Mouse (Mus musculus) limb, embryonic 14.5 days (tissue): ENCODE results near the gene Ralgapa1. TPM values are rescaled to one million over a fixed set of nuclear protein-coding genes. Genes with fewer than 3 reads are reported as not detected.

Source experiments
- ATAC-seq: fragments of 200-750 bp; cut with Nextera tagmentation; 2 replicates; pipeline ENCODE4 v1.8.0; 2017; ENCODE audit warnings: low read depth, moderate number of reproducible peaks, moderate TSS enrichment; ENCODE audit not compliant: low FRiP score
- DNase-seq: peaks from one replicate; pipeline ENCODE4 v3.0.0-alpha.2; 2015; ENCODE audit warnings: low spot score
- H3K27ac ChIP-seq: fragments of 300-500 bp; sonication (generic); replicated peaks from 2 replicates; pipeline ENCODE4 v1.5.1; 2014; ENCODE audit warnings: low read depth, mild to moderate bottlenecking, low read length, moderate library complexity, mixed read lengths
- H3K27me3 ChIP-seq: fragments of 300-500 bp; sonication (generic); 2 replicates; pipeline ENCODE4 v1.6.1; 2014; ENCODE audit warnings: low read length, mixed read lengths; ENCODE audit not compliant: control insufficient read depth, insufficient read depth
- H3K36me3 ChIP-seq: fragments of 300-500 bp; sonication (generic); 2 replicates; pipeline ENCODE4 v1.6.1; 2014; ENCODE audit warnings: mild to moderate bottlenecking, low read length, moderate library complexity, mixed read lengths; ENCODE audit not compliant: control insufficient read depth, insufficient read depth
- H3K4me1 ChIP-seq: fragments of 300-500 bp; sonication (generic); 2 replicates; pipeline ENCODE4 v1.6.1; 2014; ENCODE audit warnings: antibody characterized with exemption, low read length, mixed read lengths; ENCODE audit not compliant: control insufficient read depth, insufficient read depth
- H3K4me2 ChIP-seq: fragments of 300-500 bp; sonication (generic); replicated peaks from 2 replicates; pipeline ENCODE4 v1.6.1; 2014; ENCODE audit warnings: low read depth, mild to moderate bottlenecking, low read length, moderate library complexity; ENCODE audit not compliant: severe bottlenecking
- H3K4me3 ChIP-seq: fragments of 300-500 bp; sonication (generic); replicated peaks from 2 replicates; pipeline ENCODE4 v1.5.1; 2014; ENCODE audit warnings: low read length
- H3K9ac ChIP-seq: fragments of 300-500 bp; sonication (generic); 2 replicates; pipeline ENCODE4 v1.6.1; 2014; ENCODE audit warnings: mild to moderate bottlenecking, low read depth, low read length, moderate library complexity; ENCODE audit not compliant: severe bottlenecking
- H3K9me3 ChIP-seq: fragments of 300-500 bp; sonication (generic); 2 replicates; pipeline ENCODE4 v1.6.1; 2016; ENCODE audit warnings: low read length; ENCODE audit not compliant: control insufficient read depth
- POLR2A ChIP-seq: fragments of 200-500 bp; IDR thresholded peaks from 2 replicates; pipeline ENCODE4 v1.8.0; 2012; ENCODE audit warnings: inconsistent platforms, mild to moderate bottlenecking, moderate library complexity, borderline replicate concordance; ENCODE audit not compliant: insufficient read depth, insufficient read length; ENCODE audit errors: extremely low read depth
- WGBS: fragments of 180-500 bp; shearing (Covaris S2); extraction: QIAGEN DNeasy Blood & Tissue Kit; methylation state at CpG from one replicate; pipeline ENCODE4 v1.1.7; 2014; 5-methylcytosine and 5-hydroxymethylcytosine counted together
- polyA plus RNA-seq, 2 experiments: library from polyadenylated mRNA; depleted of rRNA in 1 of 2; stranded (reverse) in 1 of 2; unstranded in 1 of 2; fragments of >200 nt; fragmentation: Nextera tagmentation in 1 of 2; extraction: Ambion mirVana in 1 of 2; gene quantifications; 2 replicates each; pipeline versions ENCODE4 v1.2.1 to v1.2.3; 2012 to 2014

Ralgapa1 gene
- polyA plus RNA-seq, 2 experiments, result 23.7 to 58.3 TPM

DNA sequence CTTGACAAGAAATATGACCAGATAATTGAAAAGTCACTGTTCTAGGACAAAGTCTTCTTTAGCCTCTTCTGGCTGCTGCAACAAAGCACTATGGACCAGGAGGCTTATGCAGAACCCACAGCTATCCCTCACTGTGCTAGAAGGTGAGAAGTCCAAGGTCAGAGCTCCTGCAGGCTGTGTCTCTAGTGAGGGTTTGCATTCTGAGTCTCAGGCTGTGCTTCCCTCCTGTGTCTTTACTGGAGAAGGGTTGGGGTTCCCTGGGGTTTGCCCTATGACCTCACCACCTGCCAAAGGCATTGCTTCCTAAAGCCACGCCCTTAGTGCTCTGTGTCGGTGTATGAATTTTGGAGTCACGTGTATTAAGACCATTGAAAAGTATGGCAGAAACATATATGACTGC, 252.5 kb downstream of the Ralgapa1 start:
- H3K27me3 ChIP-seq, result no peaks in the 10 kb centered on the region
- ATAC-seq (no peak), DNase-seq (no peak)
- H3K36me3 ChIP-seq, result no peaks in the 10 kb centered on the region
- no peaks in the 10 kb centered on the region for H3K4me1 ChIP-seq
- no peak overlapping the region for H3K9ac ChIP-seq
- no peak overlapping the region for H3K4me3 ChIP-seq
- no peak overlapping the region for H3K4me2 ChIP-seq
- 79% methylated on average over 3 of the region's 3 CpGs for WGBS
- H3K27ac ChIP-seq, result no peak overlapping the region
- TF ChIP-seq POLR2A, result no peak
- no peaks in the 10 kb centered on the region for H3K9me3 ChIP-seq

DNA sequence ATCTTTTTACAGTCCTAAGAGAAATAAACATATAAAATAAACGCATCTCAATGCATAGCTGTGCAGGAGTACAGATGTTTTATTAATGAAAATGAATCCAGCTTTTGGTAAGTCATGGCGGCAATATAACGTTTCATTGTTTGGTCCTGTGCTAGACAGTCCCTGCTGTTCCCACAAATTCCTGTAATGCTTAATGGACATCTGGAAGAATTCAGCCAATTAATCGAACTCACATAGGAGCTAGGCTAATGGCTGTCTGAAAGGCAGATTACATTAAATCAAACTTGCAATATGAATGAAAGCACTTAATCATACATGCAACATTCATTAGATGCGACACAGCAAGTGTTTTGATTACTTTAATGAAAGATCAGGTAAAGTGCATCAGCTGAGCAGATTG, 254.1 kb downstream of the Ralgapa1 start:
- Histone ChIP-seq H3K27ac (no peak overlapping the region), H3K4me3 (no peak overlapping the region), H3K4me2 (no peak overlapping the region), H3K36me3 (no peaks in the 10 kb centered on the region), H3K27me3 (no peaks in the 10 kb centered on the region), H3K9me3 (no peaks in the 10 kb centered on the region), H3K9ac (no peak overlapping the region), H3K4me1 (no peaks in the 10 kb centered on the region)
- no peak for TF ChIP-seq POLR2A
- no peak for DNase-seq
- WGBS, result 38% methylated on average over 5 of the region's 5 CpGs
- ATAC-seq, result no peak

DNA sequence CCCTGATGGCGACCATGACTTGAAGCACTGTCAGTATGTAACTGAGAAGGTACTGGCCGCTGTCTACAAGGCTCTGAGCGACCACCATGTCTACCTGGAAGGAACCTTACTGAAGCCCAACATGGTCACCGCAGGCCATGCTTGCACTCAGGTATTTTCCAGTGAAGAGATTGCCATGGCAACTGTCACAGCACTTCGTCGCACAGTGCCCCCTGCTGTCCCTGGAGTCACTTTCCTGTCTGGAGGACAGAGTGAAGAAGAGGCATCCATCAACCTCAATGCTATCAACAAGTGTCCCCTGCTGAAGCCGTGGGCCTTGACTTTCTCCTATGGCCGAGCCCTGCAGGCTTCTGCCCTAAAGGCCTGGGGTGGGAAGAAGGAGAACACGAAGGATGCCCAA, 255.1 kb downstream of the Ralgapa1 start:
- Histone ChIP-seq H3K36me3 (no peaks in the 10 kb centered on the region), H3K9ac (no peak overlapping the region), H3K4me1 (no peaks in the 10 kb centered on the region), H3K9me3 (no peaks in the 10 kb centered on the region), H3K4me3 (no peak overlapping the region), H3K27ac (no peak overlapping the region), H3K4me2 (no peak overlapping the region), H3K27me3 (no peaks in the 10 kb centered on the region)
- DNase-seq (no peak), ATAC-seq (no peak)
- TF ChIP-seq POLR2A, result no peak
- WGBS, result 82% methylated on average over 9 of the region's 9 CpGs

DNA sequence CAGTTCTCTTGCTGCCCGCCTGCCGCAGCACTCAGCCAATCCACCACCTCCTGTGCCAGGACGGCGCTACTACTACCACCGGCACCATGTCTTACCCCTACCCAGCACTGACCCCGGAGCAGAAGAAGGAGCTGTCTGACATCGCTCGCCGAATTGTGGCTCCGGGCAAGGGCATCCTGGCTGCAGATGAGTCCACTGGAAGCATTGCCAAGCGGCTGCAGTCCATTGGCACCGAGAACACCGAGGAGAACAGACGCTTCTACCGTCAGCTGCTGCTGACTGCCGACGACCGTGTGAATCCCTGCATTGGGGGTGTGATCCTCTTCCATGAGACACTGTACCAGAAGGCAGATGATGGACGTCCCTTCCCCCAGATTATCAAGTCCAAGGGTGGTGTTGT, 255.8 kb downstream of the Ralgapa1 start, which contains the start of gene Aldoart2:
Aldoart2 (plus strand) TSS at position 34 of the 400 bp plus-strand sequence.
- Histone ChIP-seq H3K36me3 (no peaks in the 10 kb centered on the region), H3K27ac (no peak within 1 kb of the TSS), H3K4me2 (no peak within 1 kb of the TSS), H3K27me3 (no peaks in the 10 kb centered on the region), H3K9me3 (no peaks in the 10 kb centered on the region), H3K4me3 (no peak within 1 kb of the TSS), H3K4me1 (no peaks in the 10 kb centered on the region), H3K9ac (no peak within 1 kb of the TSS)
- DNase-seq (no peak), ATAC-seq (no peak)
- WGBS, result 97% methylated on average over 19 of the region's 19 CpGs
- no peak for TF ChIP-seq POLR2A

DNA sequence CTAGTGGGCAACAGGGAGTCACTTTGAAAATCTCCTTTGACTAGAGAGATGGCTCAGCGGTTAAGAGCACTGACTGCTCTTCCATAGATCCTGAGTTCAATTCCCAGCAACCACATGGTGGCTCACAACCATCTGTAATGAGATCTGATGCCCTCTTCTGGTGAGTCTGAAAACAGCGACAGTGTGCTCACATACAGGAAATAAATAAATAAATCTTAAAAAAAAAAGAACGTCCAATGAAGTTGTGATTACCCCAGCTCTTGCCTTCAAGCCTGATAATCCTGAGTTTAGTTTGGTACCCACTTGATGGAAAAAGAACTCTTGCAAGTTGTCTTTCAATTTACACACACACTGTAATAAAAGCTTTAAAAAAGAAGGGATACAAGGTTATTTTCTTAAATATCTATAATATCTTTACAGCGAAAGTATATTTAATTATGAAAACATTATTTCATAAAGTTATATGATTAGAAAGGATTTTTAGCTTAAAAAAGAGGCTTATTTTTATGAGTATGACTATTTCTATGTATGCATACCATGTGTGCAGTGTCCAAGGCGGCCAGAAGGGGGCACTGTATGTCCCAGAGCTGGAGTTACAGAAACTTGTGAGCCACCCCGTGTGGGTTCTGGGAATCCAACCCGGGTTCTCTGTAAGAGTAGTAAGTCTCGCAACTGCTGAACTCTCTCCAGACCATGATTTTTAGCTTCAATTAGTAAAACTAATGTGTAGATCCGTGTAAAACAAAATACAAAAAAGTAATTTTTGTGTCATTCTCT, 256.6 kb downstream of the Ralgapa1 start:
- Histone ChIP-seq H3K4me3 (no peak overlapping the region), H3K9me3 (no peaks in the 10 kb centered on the region), H3K27ac (no peak overlapping the region), H3K4me1 (no peaks in the 10 kb centered on the region), H3K27me3 (no peaks in the 10 kb centered on the region), H3K36me3 (no peaks in the 10 kb centered on the region), H3K9ac (no peak overlapping the region), H3K4me2 (no peak overlapping the region)
- DNase-seq (no peak), ATAC-seq (no peak)
- TF ChIP-seq POLR2A, result no peak
- 84% methylated on average over 9 of the region's 9 CpGs for WGBS
